Mouse (Mus musculus) G1E (cell line): ENCODE data around the gene Zfp346. TPM values are rescaled to one million over a fixed set of nuclear protein-coding genes. Genes with fewer than 3 reads are reported as not detected.
A peak's percentile ranks its signal among the peaks of the same experiment; 100 is the strongest.

ENCODE experiments used
- ATAC-seq: 2 replicates; pipeline ENCODE4 v1.8.0; 2016; ENCODE audit warnings: mild to moderate bottlenecking; ENCODE audit not compliant: insufficient number of reproducible peaks, poor library complexity, low FRiP score, severe bottlenecking; ENCODE audit errors: extremely low read depth
- DNase-seq: peaks from one replicate; pipeline ENCODE4 v3.0.0; 2012; ENCODE audit warnings: low spot score
- H3K27me3 ChIP-seq: 2 replicates; pipeline ENCODE4 v1.6.1; 2012; ENCODE audit warnings: mild to moderate bottlenecking, low read length, inconsistent platforms; ENCODE audit not compliant: insufficient read depth
- H3K36me3 ChIP-seq: replicated peaks from 2 replicates; pipeline ENCODE3; 2012; ENCODE audit warnings: mild to moderate bottlenecking, inconsistent platforms
- H3K4me1 ChIP-seq: 2 replicates; pipeline ENCODE4 v1.6.1; 2012; ENCODE audit warnings: low read depth, low read length, inconsistent platforms, mixed read lengths; ENCODE audit not compliant: insufficient read depth
- H3K4me3 ChIP-seq: 2 replicates; pipeline ENCODE4 v1.5.1; 2012; ENCODE audit warnings: low read depth, mild to moderate bottlenecking, inconsistent platforms, low read length, moderate library complexity, mixed read lengths
- H3K9me3 ChIP-seq: replicated peaks from 2 replicates; pipeline ENCODE4 v1.6.1; 2012; ENCODE audit warnings: inconsistent platforms
- CTCF ChIP-seq: IDR thresholded peaks from 2 replicates; pipeline ENCODE4 v1.5.1; 2012; ENCODE audit warnings: low read depth, low read length, inconsistent platforms, mixed read lengths
- GATA1 ChIP-seq: IDR thresholded peaks from 2 replicates; pipeline ENCODE4 v1.6.1; 2012; ENCODE audit warnings: borderline replicate concordance, low read length, inconsistent platforms, mixed read lengths
- GATA2 ChIP-seq: IDR thresholded peaks from 2 replicates; pipeline ENCODE4 v1.6.1; 2012; ENCODE audit warnings: low read depth, low read length, inconsistent platforms, borderline replicate concordance
- POLR2AphosphoS5 ChIP-seq: IDR thresholded peaks from 2 replicates; pipeline ENCODE4 v1.6.1; 2012; ENCODE audit warnings: low read depth, low read length, inconsistent platforms; ENCODE audit not compliant: insufficient replicate concordance
- TAL1 ChIP-seq: conservative IDR thresholded peaks from 2 replicates; pipeline ENCODE4 v1.6.1; 2012; ENCODE audit warnings: low read depth, low read length, inconsistent platforms, mixed read lengths
- polyA plus RNA-seq: library from polyadenylated mRNA; stranded (reverse); fragments of >175 nt; gene quantifications from 2 replicates; pipeline ENCODE4 v1.2.3, GENCODE M21; 2012
- total RNA-seq, 2 experiments: library from RNA; stranded (forward) in 1 of 2; stranded (reverse) in 1 of 2; fragments of 200-1000 nt in 1 of 2; fragments of >200 nt in 1 of 2; fragmentation: Nextera tagmentation in 1 of 2; gene quantifications; 2 replicates each; pipeline ENCODE4 v1.2.3; 2014 to 2017

Gene Zfp346
- total and polyA plus RNA-seq, 3 experiments: 11.3 to 41.8 (median 15.7) TPM

DNA sequence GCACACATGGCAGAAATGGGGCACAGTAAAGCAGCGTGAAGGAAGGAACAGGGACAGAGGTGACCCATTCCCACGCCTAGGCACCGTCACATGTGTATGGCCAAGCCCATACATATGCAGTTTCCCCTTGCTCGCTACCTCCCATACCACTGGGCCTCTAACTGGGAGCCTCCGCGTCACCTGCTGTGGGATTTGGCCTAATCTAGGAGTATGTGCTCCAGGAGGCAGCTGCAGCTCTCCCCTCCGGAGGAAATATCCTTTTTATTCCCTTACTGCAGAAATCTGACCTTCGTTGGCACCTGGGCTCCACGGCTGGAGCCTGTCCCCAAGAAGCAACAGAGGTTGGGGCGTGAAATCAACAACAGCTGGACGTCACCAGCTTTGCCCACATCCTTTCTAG lies 69.2 kb downstream of the Zfp346 start:
- no peak for DNase-seq
- Histone ChIP-seq H3K36me3 (no peaks in the 10 kb centered on the region), H3K27me3 (peaks cover 28% of the 10 kb centered on the region), H3K9me3 (no peaks in the 10 kb centered on the region), H3K4me3 (no peak overlapping the region), H3K4me1 (no peaks in the 10 kb centered on the region; the same call in 1 of the 2 replicates)
- no peak for TF ChIP-seq CTCF
- TF ChIP-seq POLR2AphosphoS5: no peak
- no peak for TF ChIP-seq GATA2
- no peak for TF ChIP-seq GATA1
- TF ChIP-seq TAL1: no peak
- no peak for ATAC-seq

DNA sequence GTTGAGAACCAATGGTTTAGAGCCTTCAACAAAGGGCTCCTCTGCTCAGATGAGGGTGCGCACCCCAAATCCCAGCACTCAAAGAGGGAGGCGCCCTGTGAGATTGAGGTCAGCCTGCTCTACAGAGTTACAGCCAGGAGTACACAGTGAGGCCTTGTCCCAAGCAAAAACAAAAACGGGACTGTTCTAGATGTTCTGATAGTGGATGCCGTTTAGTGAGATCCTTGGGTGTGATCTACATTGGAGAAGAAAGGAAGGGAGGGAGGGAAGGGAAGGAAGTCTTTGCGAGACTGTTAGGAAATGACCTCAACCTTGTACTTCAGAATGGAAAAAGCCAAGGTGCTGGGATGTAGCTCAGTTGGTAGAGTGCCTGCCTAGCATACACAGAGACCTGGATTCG lies 71.2 kb downstream of the Zfp346 start:
- H3K4me1 ChIP-seq: peaks cover 6% of the 10 kb centered on the region
- ATAC-seq: no peak
- no peaks in the 10 kb centered on the region for H3K9me3 ChIP-seq
- H3K36me3 ChIP-seq: peaks cover 5% of the 10 kb centered on the region
- TF ChIP-seq GATA1 (no peak), CTCF (no peak), GATA2 (no peak), POLR2AphosphoS5 (no peak), TAL1 (no peak)
- H3K4me3 ChIP-seq: no peak overlapping the region
- H3K27me3 ChIP-seq: peaks cover 24% of the 10 kb centered on the region
- no peak for DNase-seq

DNA sequence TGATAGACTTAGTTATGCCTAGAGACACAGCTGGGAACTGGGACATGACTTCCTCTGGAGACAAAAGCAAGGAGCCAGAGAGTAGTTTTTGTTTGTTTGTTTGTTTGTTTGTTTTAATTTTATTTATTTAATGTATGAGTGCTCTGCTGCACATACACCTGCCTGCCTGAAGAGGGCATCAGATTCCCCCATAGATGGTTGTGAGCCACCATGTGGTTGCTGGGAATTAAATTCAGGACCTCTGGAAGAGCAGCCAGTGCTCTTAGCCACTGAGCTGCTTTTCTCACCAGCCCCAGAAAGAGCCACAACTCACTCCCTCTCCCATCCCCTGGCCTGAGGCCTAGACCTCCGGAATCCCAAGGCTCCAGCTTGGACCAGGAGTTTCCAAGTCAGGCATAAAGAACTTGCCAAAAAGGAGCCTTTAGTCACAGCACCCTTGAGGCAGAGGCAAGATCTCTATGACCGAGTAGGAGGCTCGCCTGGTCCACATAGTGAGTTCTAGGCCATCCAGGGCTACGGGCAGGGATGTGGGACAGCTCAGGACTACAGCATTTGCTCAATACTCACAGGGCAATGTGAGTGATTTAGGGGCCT lies 72.9 kb downstream of the Zfp346 start:
- Histone ChIP-seq H3K36me3 (peaks cover 9% of the 10 kb centered on the region), H3K9me3 (no peaks in the 10 kb centered on the region), H3K27me3 (peaks cover 10% of the 10 kb centered on the region), H3K4me3 (no peak overlapping the region), H3K4me1 (peaks cover 16% of the 10 kb centered on the region)
- ATAC-seq (no peak), DNase-seq (no peak)
- TF ChIP-seq GATA2 (no peak), CTCF (no peak), TAL1 (no peak), GATA1 (no peak), POLR2AphosphoS5 (no peak)

DNA sequence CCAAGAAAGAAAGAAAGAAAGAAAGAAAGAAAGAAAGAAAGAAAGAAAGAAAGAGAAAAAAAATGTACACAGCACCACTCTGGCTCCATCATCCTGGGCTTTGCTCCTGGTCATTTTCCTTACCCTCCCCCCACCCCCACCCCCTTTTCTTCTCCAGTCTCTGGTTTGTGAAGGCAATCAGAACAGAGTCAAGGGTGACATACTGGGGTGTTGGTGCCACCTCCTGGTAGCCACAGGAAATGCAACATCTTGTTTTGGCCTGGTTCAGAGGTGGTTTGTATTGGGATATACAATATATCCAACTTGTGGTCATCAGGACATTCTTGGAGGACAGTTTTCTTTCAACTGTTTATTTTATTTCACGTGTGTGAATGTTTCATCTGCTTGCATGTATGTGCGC lies 73.4 kb downstream of the Zfp346 start:
- no peak for ATAC-seq
- H3K27me3 ChIP-seq: peaks cover 10% of the 10 kb centered on the region

DNA sequence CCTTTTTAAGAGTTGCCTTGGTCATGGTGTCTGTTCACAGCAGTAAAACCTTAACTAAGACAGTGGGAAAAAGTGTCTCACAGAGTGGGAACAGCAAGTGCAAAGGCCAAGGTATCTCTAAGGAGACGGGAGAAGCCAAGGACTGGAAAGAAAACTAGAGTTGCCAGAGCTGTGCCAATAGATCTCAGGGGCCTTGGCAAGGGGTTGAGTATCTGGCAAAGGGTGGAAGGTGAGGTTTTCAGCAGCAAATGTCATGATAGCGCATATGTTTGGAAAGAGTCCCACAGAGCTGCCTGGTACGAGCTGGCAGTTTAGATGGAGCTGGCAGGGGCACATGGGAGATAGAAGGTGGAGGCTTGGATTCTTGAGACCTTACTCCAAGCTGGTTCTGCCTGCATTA lies 74.5 kb downstream of the Zfp346 start:
- H3K27me3 ChIP-seq: peaks cover 2% of the 10 kb centered on the region
- H3K4me1 ChIP-seq: peaks cover 20% of the 10 kb centered on the region
- TF ChIP-seq CTCF (no peak), GATA1 (no peak), GATA2 (no peak), TAL1 (no peak), POLR2AphosphoS5 (no peak)
- H3K36me3 ChIP-seq: peaks cover 12% of the 10 kb centered on the region
- no peak overlapping the region for H3K4me3 ChIP-seq
- no peaks in the 10 kb centered on the region for H3K9me3 ChIP-seq
- no peak for ATAC-seq
- no peak for DNase-seq

More for the DNA sequence above, 73.4 kb downstream of the Zfp346 start:
- peaks cover 12% of the 10 kb centered on the region for H3K36me3 ChIP-seq
- no peak overlapping the region for H3K4me3 ChIP-seq
- TF ChIP-seq POLR2AphosphoS5 (no peak), GATA2 (no peak), GATA1 (no peak), CTCF (peak; percentile 81), TAL1 (no peak)
- peak; percentile 43 for DNase-seq
- no peaks in the 10 kb centered on the region for H3K9me3 ChIP-seq
- H3K4me1 ChIP-seq: peaks cover 19% of the 10 kb centered on the region

DNA sequence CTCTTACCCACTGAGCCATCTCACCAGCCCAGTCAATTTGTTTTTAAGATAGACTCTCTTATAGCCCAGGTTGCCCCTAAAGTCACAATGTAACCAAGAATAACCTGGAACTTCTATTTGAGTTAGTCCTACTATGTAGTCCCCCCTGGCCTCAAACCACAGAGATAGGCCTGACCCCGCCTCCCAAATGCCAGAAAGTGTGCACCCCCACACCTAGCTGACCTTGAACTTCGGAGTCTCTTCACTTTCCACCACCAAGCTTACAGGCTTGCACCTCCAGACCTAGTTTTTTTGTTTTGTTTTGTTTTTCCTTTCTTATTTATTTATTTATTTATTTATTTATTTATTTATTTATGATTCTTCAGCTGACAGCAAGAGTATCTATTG lies 76.7 kb downstream of the Zfp346 start:
- peaks cover 12% of the 10 kb centered on the region for H3K36me3 ChIP-seq
- DNase-seq (no peak), ATAC-seq (no peak)
- H3K9me3 ChIP-seq: no peaks in the 10 kb centered on the region
- H3K4me1 ChIP-seq: peaks cover 20% of the 10 kb centered on the region
- H3K4me3 ChIP-seq: no peak overlapping the region
- TF ChIP-seq POLR2AphosphoS5 (no peak), CTCF (no peak), TAL1 (no peak), GATA2 (no peak), GATA1 (no peak)
- H3K27me3 ChIP-seq: no peaks in the 10 kb centered on the region
